Mouse (Mus musculus) kidney, postnatal 14 days (tissue): ENCODE results near the gene Bag5.
A peak's percentile ranks its signal among the peaks of the same experiment; 100 is the strongest.
"Not testable (repeated sequence)": the region's sequence is repeated elsewhere in the genome, so short reads cannot be mapped to it uniquely, and the experiment has no call there.

ENCODE experiments used
- DNase-seq: peaks from one replicate; pipeline ENCODE4 v3.0.0; 2022; ENCODE audit warnings: mixed read lengths

Bag5 gene

DNA sequence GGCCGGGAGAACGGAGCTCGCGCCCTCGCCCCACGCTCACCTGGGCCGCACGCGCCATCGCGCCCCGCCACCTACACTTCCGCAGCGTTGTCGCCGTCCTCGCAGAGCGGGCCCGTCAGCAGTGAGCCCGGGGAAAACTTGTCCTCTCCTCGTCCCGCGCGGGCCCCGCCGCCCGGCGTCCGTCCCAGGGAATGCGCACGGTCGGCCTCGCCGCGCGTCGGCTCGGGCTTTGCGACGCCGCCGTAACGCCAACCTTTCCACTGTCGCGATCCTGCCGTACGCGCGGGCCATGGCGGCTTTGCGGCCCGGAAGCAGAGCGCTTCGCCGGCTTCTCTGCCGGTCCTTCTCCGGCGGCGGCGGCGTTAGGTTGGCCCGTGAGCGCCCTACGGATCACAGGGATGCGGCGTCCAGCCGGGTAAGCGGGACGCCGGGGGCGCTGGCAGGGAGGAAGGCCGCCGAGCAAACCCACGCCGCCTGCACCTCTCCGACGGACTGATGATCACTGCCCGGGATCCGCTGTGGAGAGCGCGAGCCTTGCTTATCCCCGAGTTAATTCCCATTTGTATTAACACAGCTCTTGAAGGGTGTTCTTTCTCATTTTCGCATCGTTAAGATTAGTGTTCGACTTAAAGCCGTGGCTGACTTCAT is at the start of gene Bag5, which contains the start of gene Apopt1:
Gene Bag5 (minus strand): TSS at position 254 of the 648 bp plus-strand sequence.
Gene Apopt1 (plus strand): TSS at position 258 of the 648 bp plus-strand sequence.
- peak; percentile 95 for DNase-seq

DNA sequence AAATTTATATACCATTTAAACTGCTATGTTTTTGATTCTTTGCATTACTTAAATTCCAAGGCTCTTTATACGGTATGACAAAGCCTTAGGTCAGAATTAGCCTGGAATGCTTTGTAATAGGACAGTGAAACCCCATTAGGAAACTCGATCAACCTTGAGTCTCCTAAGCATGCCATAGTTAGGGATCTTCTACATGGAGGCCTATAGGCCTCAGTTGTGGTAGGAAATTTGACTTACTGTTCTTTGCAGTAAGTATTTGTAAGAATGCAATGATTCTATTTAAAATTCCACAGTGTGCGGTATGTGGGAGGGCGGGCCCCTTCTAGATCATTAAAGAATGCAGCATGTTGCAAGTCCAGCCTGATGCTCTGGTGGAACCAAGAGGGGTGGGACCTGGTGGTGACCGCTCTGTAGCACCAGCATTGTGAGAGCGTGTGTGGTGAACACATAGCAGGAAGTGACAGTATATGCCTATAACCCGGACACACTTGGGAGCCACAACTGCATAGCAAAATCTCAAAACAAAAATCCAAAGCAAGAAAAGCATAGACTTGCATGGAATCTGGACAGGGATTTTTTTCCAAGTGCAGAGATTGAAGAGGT is 47.4 kb upstream of the Bag5 start:
- no peak for DNase-seq

DNA sequence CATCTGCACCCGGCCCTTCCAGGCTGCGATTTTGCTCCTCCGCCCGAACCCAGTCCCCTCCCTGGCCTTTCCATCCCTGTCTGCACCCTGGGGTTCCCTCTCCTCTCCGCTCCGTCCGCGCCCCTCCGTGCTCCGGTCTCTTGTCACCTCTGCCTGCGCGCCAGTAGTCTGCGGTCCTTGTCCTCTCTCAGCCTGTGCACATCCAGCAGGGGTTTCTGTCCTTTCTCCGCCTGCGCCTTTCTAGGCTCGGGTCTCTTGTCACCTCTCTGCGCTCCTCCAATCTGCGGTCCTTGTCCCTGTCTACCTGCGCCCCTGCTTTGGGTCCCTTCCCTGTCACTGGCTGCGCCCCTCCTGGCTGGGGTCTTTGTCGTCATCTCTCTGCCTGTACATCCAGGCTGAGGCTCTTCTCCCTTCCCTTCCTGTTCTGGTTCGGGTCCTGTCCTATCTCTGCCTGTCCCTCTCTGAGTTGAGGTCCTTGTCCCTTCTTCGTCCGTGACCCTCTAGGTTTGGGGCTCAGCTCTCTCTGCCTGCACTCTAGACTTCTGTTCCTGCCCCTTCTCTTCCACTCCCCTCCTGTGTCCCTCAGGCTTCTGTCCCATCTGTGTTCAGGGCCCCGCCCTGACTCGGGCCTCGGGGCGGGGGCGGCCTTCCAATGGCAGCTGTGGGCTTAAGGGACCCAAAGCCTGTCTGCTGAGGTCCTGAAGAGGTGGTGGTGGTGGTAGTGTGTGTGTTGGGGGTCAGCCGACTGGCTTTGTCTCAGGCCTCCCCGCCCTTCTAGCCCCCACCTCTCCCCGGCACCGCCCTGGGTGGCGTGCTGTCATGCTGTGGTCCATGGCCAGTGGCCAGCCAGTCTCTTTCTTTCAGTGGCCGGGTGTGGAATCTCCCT is 46.4 kb upstream of the Bag5 start:
- peak; percentile 68 for DNase-seq

GRCm38 (mm10) chr12:111758381-111759175 is 45.5 kb upstream of the Bag5 start, which contains the start of gene Klc1:
TSS of gene Klc1 (plus strand) at chr12:111758849.
- DNase-seq, result peak; percentile 85

- no peak for DNase-seq
Measured at GRCm38 (mm10) chr12:111757561-111758325, 44.7 kb upstream of the Bag5 start.

- DNase-seq, result no peak
Measured at GRCm38 (mm10) chr12:111756698-111757082, 43.6 kb upstream of the Bag5 start.

- no peak for DNase-seq
Measured at GRCm38 (mm10) chr12:111756082-111756697, 43.1 kb upstream of the Bag5 start.

DNA sequence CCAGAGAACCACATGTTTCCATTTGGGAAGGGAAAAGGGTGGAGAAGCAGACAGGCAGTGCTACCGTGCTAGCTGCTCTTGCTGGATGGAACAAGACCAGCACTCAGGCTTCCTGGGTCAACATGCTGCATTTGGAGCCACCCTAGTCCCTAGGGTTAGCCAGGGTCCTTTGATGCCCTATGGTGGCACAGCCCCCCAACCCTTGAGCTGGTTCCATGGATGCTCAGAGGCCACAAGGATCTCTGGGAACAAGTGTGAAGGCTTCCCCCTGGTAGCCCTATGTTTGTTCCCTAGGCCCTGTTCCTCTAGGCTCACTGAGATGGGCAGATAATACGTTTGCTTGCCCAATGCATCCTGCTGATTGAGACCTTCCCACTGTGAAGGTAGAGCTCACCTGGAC is 42.2 kb upstream of the Bag5 start:
- no peak for DNase-seq

DNA sequence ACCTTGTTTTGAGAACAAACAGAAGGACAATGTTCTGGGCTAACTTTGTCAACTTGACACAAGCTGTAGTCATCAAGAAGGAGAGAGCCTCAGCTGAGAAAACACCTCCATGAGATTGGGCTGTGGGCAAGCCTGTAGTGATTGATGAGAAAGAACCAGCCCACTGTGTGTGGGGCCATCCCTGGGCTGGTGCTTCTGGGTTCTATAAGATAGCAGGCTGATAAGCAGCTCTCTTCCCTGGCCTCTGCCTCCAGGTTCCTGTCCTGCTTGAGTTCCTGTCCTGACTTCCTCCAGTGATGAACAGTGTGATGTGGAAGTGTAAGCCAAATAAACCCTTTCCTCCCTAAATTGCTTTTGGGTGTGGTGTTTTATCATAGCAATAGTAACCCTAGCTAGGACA is 41.7 kb upstream of the Bag5 start:
- no peak for DNase-seq

GRCm38 (mm10) chr12:111753347-111753746 is 40.3 kb upstream of the Bag5 start:
- DNase-seq, result no peak

DNA sequence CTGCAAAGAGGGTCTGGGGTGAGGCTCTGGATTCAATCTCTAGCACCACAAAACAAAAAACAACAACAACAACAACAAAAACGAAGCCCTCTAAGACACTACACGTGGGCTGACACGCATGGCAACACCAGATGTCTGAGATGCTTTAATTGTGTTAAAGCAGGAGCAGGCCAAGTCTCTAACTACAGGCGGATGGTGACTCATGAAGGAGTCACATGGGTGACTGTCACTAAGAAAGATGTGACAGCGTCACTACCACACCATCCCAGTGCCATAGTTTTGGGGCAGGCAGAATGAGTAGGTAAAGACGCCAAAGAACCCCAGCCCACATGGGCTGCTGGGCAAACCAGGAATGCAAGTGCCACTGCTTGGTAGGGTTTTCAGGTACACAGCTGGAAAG is 39.4 kb upstream of the Bag5 start:
- DNase-seq, result no peak

DNA sequence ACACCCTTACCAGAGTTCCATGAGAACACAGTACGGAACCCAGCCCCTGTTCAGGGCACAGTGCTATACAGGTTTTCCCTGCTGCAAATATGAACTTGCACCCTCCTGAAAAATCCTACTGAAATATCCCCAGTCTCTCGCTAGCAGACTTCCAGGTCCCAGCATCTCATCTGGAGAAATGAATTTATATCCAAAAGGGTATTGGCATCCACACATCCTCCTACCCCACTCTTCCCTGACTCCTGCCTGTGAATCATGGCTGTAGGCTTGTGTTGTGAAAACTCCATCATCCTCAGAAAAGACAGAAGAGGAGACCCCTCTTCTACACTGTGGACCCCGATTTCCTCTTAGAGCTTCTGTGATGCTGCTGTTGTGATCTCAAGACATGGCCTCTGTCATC is 37.7 kb upstream of the Bag5 start:
- DNase-seq, result no peak

DNA sequence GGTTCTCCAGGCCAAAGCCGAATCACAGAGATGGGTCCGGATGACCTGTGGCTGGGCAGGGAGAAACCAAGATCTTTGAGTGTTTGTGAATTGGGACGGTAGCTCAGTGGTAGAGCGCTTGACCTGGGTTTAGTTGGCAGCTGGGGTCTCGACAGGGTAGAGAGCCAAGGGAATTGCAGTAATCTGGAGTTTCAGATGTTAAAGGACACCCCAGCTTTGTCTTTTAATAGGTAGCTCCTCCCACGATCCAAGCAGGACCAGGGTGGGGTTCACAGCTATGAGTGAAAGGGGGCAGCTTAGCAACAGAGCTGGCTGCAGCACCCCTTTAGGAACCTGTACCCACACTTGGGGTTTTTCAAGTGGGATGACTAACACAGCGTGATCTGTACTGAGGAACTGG is 34.4 kb upstream of the Bag5 start:
- DNase-seq, result no peak

GRCm38 (mm10) chr12:111746091-111746490 is 33.0 kb upstream of the Bag5 start:
- peak; percentile 80 for DNase-seq

GRCm38 (mm10) chr12:111745274-111745673 is 32.2 kb upstream of the Bag5 start:
- DNase-seq, result no peak

DNA sequence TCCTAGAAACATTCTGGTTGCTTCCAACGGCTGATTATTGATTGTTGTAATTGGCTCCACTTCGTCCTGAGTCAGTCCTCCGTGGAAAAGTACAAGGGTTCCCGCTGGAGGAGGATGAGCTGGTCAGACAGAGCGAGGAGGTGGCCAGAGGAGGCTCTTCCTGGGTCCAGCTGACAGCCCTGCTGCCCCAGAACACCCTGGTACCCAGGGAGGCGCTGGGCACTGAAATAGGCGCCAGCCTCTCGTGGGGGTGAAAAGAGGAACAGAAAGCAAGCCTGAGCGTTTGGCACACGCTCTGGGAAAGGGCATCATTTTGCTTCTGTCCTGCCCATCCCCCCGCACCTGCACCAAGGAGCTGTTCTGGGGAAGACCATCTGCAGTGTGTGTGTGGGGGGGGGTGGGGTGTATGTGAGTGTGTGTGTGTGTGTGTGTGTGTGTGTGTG is 30.9 kb upstream of the Bag5 start:
- DNase-seq, result peak; percentile 21

GRCm38 (mm10) chr12:111743419-111743818 is 30.4 kb upstream of the Bag5 start:
- peak; percentile 70 for DNase-seq

DNA sequence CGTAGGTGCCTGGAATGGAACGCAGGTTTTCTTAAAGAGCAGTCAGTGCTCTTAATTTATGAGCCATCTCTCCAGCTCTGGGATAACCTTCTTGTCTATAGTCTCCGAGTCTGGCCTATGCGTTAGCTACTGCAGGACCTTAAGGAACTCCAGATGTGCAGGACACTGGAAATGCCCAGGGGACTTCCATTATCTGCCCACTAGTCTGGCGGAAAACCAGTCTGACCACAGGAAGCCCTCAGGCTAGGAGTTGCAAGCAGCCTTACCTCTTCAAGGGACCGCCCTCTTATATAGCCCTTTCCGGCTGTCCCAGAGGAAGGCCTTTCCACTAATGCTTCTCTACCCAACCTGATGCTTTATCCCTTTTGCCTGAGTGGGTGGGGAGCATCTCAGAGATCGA is 28.3 kb upstream of the Bag5 start:
- no peak for DNase-seq

- peak; percentile 76 for DNase-seq
Measured at GRCm38 (mm10) chr12:111738754-111739153, 25.7 kb upstream of the Bag5 start.

- no peak for DNase-seq
Measured at GRCm38 (mm10) chr12:111737370-111737769, 24.3 kb upstream of the Bag5 start.

DNA sequence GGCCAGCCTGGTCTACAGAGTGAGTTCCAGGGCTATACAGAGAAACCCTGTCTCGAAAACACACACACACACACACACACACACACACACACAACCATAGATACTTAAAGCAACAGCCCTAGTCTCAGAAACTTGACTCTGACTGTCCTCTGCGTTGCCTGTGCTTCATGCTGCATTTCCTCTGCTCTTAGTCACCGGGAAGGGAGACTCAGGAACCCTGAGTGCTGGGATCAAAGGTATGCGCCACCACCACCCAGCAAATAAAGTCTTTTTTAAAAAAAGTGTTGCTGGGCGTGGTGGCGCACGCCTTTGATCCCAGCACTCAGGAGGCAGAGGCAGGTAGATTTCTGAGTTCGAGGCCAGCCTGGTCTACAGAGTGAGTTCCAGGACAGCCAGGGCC is 23.6 kb upstream of the Bag5 start:
- not testable (repeated sequence) for DNase-seq
